Mouse (Mus musculus): ENCODE data around the gene Chn2. TPM values are rescaled to one million over a fixed set of nuclear protein-coding genes. Genes with fewer than 3 reads are reported as not detected.

The Chn2 gene
- polyA plus RNA-seq, 1 experiment from 2014 or later = 6.2 TPM

DNA sequence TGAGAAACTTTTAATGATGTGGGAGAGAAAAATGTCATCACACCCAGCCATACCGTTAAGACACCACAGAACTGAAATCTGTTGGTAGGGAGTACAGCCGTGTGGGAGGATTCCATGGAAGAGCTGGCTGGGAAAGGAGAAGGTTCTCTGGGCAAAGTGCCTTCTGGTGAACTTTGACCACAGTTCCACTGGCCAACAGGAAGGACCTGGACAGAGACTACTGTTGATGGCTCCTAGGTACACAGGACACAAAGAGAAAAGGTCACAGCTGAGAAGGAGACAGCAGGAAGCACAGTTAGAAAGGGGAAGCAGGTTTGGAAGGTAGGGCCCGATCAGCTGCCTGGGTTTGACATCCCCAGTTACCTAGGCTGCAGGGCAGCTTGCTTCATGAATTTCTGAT, 3.8 kb upstream of the Chn2 start:
- ATAC-seq (replicated peaks; ENCODE audit: insufficient number of reproducible peaks, low FRiP score, low TSS enrichment) = no peak
- H3K27ac ChIP-seq (ENCODE audit: low read depth, low read length) = no peak overlapping the region
- no peaks in the 10 kb centered on the region for H3K36me3 ChIP-seq (ENCODE audit: control insufficient read depth, insufficient read depth, low read length)
- no peaks in the 10 kb centered on the region for H3K9me3 ChIP-seq (replicated peaks; ENCODE audit: control insufficient read depth, low read length)
- peaks cover 4% of the 10 kb centered on the region; the same call in 1 of the 2 replicates for H3K4me1 ChIP-seq (ENCODE audit: control insufficient read depth, insufficient read depth, low read length)
- peaks cover 9% of the 10 kb centered on the region for H3K27me3 ChIP-seq (ENCODE audit: control insufficient read depth, insufficient read depth, low read length)
- no peak overlapping the region for H3K4me2 ChIP-seq
- WGBS (ENCODE audit: insufficient replicate concordance) = 68% methylated on average over 3 of the region's 3 CpGs
- no peak overlapping the region for H3K4me3 ChIP-seq (ENCODE audit: low read depth, low read length)
- no peak overlapping the region for H3K9ac ChIP-seq (ENCODE audit: low read depth, low read length)

DNA sequence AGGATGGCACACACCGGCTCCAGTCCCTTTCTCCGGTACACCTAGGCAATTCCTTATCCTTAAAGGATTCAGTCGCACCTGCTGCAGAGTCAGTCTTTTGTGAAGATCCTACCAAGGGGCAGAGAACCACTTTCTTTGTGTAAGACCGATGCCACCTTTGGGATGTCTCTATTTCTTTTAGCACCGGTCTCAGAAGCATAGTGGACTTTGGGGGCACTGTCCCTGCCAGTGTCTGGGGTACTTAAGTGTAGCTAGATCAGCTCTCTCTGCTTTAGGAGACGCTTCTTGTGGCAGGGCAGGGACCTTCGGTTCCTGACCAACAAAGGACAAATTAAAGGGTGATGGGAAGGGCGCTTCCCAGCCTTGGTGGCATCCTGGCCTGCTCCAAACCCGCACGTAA, 488 bp upstream of the Chn2 start:
- Histone ChIP-seq H3K4me3 (ENCODE audit: low read depth, low read length) (peak overlapping the region; percentile 69), H3K4me2 (peak overlapping the region; percentile 93), H3K27me3 (ENCODE audit: control insufficient read depth, insufficient read depth, low read length) (peaks cover 21% of the 10 kb centered on the region), H3K9ac (ENCODE audit: low read depth, low read length) (peak overlapping the region; percentile 75), H3K27ac (ENCODE audit: low read depth, low read length) (no peak overlapping the region), H3K36me3 (ENCODE audit: control insufficient read depth, insufficient read depth, low read length) (no peaks in the 10 kb centered on the region), H3K4me1 (ENCODE audit: control insufficient read depth, insufficient read depth, low read length) (peaks cover 4% of the 10 kb centered on the region; the same call in 1 of the 2 replicates), H3K9me3 (replicated peaks; ENCODE audit: control insufficient read depth, low read length) (no peaks in the 10 kb centered on the region)
- WGBS (ENCODE audit: insufficient replicate concordance) = 12% methylated on average over 10 of the region's 10 CpGs
- ATAC-seq (replicated peaks; ENCODE audit: insufficient number of reproducible peaks, low FRiP score, low TSS enrichment) = no peak

DNA sequence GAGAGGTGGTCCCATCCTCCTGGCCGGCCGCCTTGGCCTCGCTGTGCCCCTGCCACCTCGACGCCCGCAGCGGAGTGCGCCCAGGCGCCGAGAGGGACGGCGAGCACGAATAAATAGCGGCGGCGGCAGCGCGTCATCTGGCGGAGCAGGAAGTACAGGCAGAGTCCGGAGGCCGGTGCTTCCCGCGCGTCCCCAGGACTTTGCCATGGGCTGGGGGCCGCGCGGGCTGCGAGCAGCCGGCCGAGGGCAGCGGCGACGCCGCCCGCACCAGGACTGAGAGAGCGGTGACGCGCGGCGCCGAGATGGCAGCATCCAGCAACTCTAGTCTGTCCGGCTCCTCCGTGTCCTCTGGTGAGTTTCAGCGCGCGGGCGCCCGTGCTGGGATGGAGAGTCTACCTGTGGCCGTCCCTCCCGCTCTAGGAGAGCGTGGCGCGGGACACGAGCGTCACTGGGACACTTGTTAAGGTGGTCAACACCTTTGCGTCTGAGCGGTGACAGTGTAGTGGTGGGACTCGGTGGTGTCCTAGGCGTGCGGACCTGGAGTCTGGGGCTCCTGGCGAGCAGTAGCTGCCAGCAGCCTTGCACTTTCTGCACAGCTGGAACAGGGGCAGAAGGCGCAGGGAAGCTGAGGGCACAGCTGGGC, 572 bp downstream of the Chn2 start:
- WGBS (ENCODE audit: insufficient replicate concordance) = under 1% methylated on average over 59 of the region's 62 CpGs
- Histone ChIP-seq H3K4me3 (ENCODE audit: low read depth, low read length) (peak overlapping the region; percentile 69), H3K27me3 (ENCODE audit: control insufficient read depth, insufficient read depth, low read length) (peaks cover 21% of the 10 kb centered on the region), H3K9me3 (replicated peaks; ENCODE audit: control insufficient read depth, low read length) (no peaks in the 10 kb centered on the region), H3K36me3 (ENCODE audit: control insufficient read depth, insufficient read depth, low read length) (no peaks in the 10 kb centered on the region), H3K4me1 (ENCODE audit: control insufficient read depth, insufficient read depth, low read length) (peaks cover 4% of the 10 kb centered on the region; the same call in 1 of the 2 replicates), H3K27ac (ENCODE audit: low read depth, low read length) (peak overlapping the region; percentile 29), H3K4me2 (peak overlapping the region; percentile 93), H3K9ac (ENCODE audit: low read depth, low read length) (peak overlapping the region; percentile 75)
- ATAC-seq (replicated peaks; ENCODE audit: insufficient number of reproducible peaks, low FRiP score, low TSS enrichment) = peak; percentile 67

GRCm38 (mm10) chr6:54040448-54040844, 1.1 kb downstream of the Chn2 start:
- Histone ChIP-seq H3K9me3 (replicated peaks; ENCODE audit: control insufficient read depth, low read length) (no peaks in the 10 kb centered on the region), H3K4me3 (ENCODE audit: low read depth, low read length) (peak overlapping the region; percentile 69), H3K4me2 (peak overlapping the region; percentile 93), H3K27ac (ENCODE audit: low read depth, low read length) (no peak overlapping the region), H3K36me3 (ENCODE audit: control insufficient read depth, insufficient read depth, low read length) (no peaks in the 10 kb centered on the region), H3K27me3 (ENCODE audit: control insufficient read depth, insufficient read depth, low read length) (peaks cover 21% of the 10 kb centered on the region), H3K9ac (ENCODE audit: low read depth, low read length) (no peak overlapping the region), H3K4me1 (ENCODE audit: control insufficient read depth, insufficient read depth, low read length) (peaks cover 4% of the 10 kb centered on the region; the same call in 1 of the 2 replicates)
- WGBS (ENCODE audit: insufficient replicate concordance) = 15% methylated on average over 9 of the region's 9 CpGs
- 0 out of 2 replicates have a peak, but pooled peaks have one; percentile 9 for ATAC-seq (replicated peaks; ENCODE audit: insufficient number of reproducible peaks, low FRiP score, low TSS enrichment)

- Histone ChIP-seq H3K4me3 (ENCODE audit: low read depth, low read length) (no peak overlapping the region), H3K4me1 (ENCODE audit: control insufficient read depth, insufficient read depth, low read length) (peaks cover 4% of the 10 kb centered on the region; the same call in 1 of the 2 replicates), H3K27me3 (ENCODE audit: control insufficient read depth, insufficient read depth, low read length) (peaks cover 21% of the 10 kb centered on the region), H3K9ac (ENCODE audit: low read depth, low read length) (no peak overlapping the region), H3K36me3 (ENCODE audit: control insufficient read depth, insufficient read depth, low read length) (no peaks in the 10 kb centered on the region), H3K4me2 (no peak overlapping the region), H3K9me3 (replicated peaks; ENCODE audit: control insufficient read depth, low read length) (no peaks in the 10 kb centered on the region), H3K27ac (ENCODE audit: low read depth, low read length) (no peak overlapping the region)
- no peak for ATAC-seq (replicated peaks; ENCODE audit: insufficient number of reproducible peaks, low FRiP score, low TSS enrichment)
- 21% methylated on average over 13 of the region's 13 CpGs for WGBS (ENCODE audit: insufficient replicate concordance)
Observed at GRCm38 (mm10) chr6:54041386-54042043, 2.2 kb downstream of the Chn2 start.

DNA sequence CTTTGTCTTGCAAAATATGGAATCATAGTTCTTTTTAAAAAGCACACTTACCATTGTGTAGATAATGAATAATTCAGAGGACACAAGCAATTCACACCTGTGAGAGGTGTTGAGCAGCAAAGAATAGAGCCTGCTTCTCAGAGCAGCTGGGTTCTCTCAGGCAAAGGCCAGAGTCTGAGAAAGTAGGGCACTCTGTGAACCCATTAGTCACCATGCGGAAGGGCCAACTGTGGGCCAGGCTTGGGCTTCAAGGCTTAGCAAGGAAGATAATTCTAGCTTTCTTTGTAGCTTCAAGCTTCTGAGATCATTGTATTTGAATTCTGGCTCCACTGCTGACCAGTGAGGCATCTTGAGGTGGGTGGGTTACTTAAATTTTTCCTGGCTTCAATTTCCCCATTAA, 2.8 kb downstream of the Chn2 start:
- Histone ChIP-seq H3K9me3 (replicated peaks; ENCODE audit: control insufficient read depth, low read length) (no peaks in the 10 kb centered on the region), H3K27ac (ENCODE audit: low read depth, low read length) (no peak overlapping the region), H3K9ac (ENCODE audit: low read depth, low read length) (no peak overlapping the region), H3K27me3 (ENCODE audit: control insufficient read depth, insufficient read depth, low read length) (peaks cover 21% of the 10 kb centered on the region), H3K36me3 (ENCODE audit: control insufficient read depth, insufficient read depth, low read length) (no peaks in the 10 kb centered on the region), H3K4me2 (no peak overlapping the region), H3K4me1 (ENCODE audit: control insufficient read depth, insufficient read depth, low read length) (peaks cover 4% of the 10 kb centered on the region; the same call in 1 of the 2 replicates), H3K4me3 (ENCODE audit: low read depth, low read length) (no peak overlapping the region)
- WGBS (ENCODE audit: insufficient replicate concordance) = 59% methylated on average over 1 of the region's 1 CpGs
- no peak for ATAC-seq (replicated peaks; ENCODE audit: insufficient number of reproducible peaks, low FRiP score, low TSS enrichment)

GRCm38 (mm10) chr6:54043536-54043935, 4.2 kb downstream of the Chn2 start:
- 77% methylated on average over 5 of the region's 5 CpGs for WGBS (ENCODE audit: insufficient replicate concordance)
- H3K4me2 ChIP-seq = no peak overlapping the region

GRCm38 (mm10) chr6:54045748-54046721, 6.7 kb downstream of the Chn2 start:
- no peak overlapping the region for H3K9ac ChIP-seq (ENCODE audit: low read depth, low read length)
- H3K4me3 ChIP-seq (ENCODE audit: low read depth, low read length) = no peak overlapping the region
- no peaks in the 10 kb centered on the region for H3K4me1 ChIP-seq (ENCODE audit: control insufficient read depth, insufficient read depth, low read length)
- no peaks in the 10 kb centered on the region for H3K36me3 ChIP-seq (ENCODE audit: control insufficient read depth, insufficient read depth, low read length)
- H3K9me3 ChIP-seq (replicated peaks; ENCODE audit: control insufficient read depth, low read length) = no peaks in the 10 kb centered on the region
- ATAC-seq (replicated peaks; ENCODE audit: insufficient number of reproducible peaks, low FRiP score, low TSS enrichment) = no peak
- WGBS (ENCODE audit: insufficient replicate concordance) = 76% methylated on average over 8 of the region's 8 CpGs
- peaks cover 10% of the 10 kb centered on the region; the same call in 1 of the 2 replicates for H3K27me3 ChIP-seq (ENCODE audit: control insufficient read depth, insufficient read depth, low read length)
- H3K4me2 ChIP-seq = no peak overlapping the region
- H3K27ac ChIP-seq (ENCODE audit: low read depth, low read length) = no peak overlapping the region

More at GRCm38 (mm10) chr6:54043536-54043935, 4.2 kb downstream of the Chn2 start:
- no peak overlapping the region for H3K4me3 ChIP-seq (ENCODE audit: low read depth, low read length)
- H3K4me1 ChIP-seq (ENCODE audit: control insufficient read depth, insufficient read depth, low read length) = peaks cover 4% of the 10 kb centered on the region; the same call in 1 of the 2 replicates
- peaks cover 15% of the 10 kb centered on the region; the same call in 1 of the 2 replicates for H3K27me3 ChIP-seq (ENCODE audit: control insufficient read depth, insufficient read depth, low read length)
- no peak overlapping the region for H3K9ac ChIP-seq (ENCODE audit: low read depth, low read length)
- ATAC-seq (replicated peaks; ENCODE audit: insufficient number of reproducible peaks, low FRiP score, low TSS enrichment) = no peak
- H3K36me3 ChIP-seq (ENCODE audit: control insufficient read depth, insufficient read depth, low read length) = no peaks in the 10 kb centered on the region
- H3K27ac ChIP-seq (ENCODE audit: low read depth, low read length) = no peak overlapping the region
- no peaks in the 10 kb centered on the region for H3K9me3 ChIP-seq (replicated peaks; ENCODE audit: control insufficient read depth, low read length)

Measured in heart, embryonic 11.5 days (tissue).